Mouse (Mus musculus) olfactory bulb, adult 2 months (tissue): ENCODE results near the gene F11r. TPM values are rescaled to one million over a fixed set of nuclear protein-coding genes. Genes with fewer than 3 reads are reported as not detected.

Experiments
- H3K27ac ChIP-seq: fragments of 200-500 bp; 2 replicates; pipeline ENCODE4 v1.5.1; 2012; ENCODE audit warnings: low read depth, low read length; ENCODE audit not compliant: insufficient read depth
- H3K4me1 ChIP-seq: fragments of 200-500 bp; 2 replicates; pipeline ENCODE4 v1.6.1; 2012; ENCODE audit warnings: low read length; ENCODE audit not compliant: control insufficient read depth, insufficient read depth
- H3K4me3 ChIP-seq: fragments of 200-500 bp; 2 replicates; pipeline ENCODE4 v1.5.1; 2012; ENCODE audit warnings: mild to moderate bottlenecking, low read depth, low read length, moderate library complexity; ENCODE audit not compliant: insufficient read depth
- CTCF ChIP-seq: fragments of 200-500 bp; IDR thresholded peaks from 2 replicates; pipeline ENCODE4 v1.5.1; 2012; ENCODE audit warnings: low read depth, mild to moderate bottlenecking, low read length, moderate library complexity; ENCODE audit not compliant: insufficient read depth
- POLR2A ChIP-seq: fragments of 200-500 bp; IDR thresholded peaks from 2 replicates; pipeline ENCODE4 v1.6.1; 2012; ENCODE audit warnings: mild to moderate bottlenecking, low read depth, low read length, moderate library complexity; ENCODE audit not compliant: insufficient read depth
- WGBS: fragments of 180-500 bp; shearing (Covaris S2); methylation state at CpG from one replicate; pipeline ENCODE4 v1.1.7; 2018; 5-methylcytosine and 5-hydroxymethylcytosine counted together
- polyA plus RNA-seq: library from polyadenylated mRNA; stranded (reverse); fragments of >200 nt; gene quantifications from 2 replicates; pipeline ENCODE4 v1.2.4, GENCODE M21; 2012; ENCODE audit warnings: low replicate concordance; ENCODE audit not compliant: missing spikeins, insufficient read depth, insufficient read length

The F11r gene
- polyA plus RNA-seq: not detected in 2 replicates

- Histone ChIP-seq H3K4me1 (peaks cover 9% of the 10 kb centered on the region), H3K27ac (no peak within 1 kb of the TSS), H3K4me3 (peak within 1 kb of the TSS; percentile 30)
- 2% methylated on average over 46 of the region's 46 CpGs for WGBS
- no peak for TF ChIP-seq CTCF
- TF ChIP-seq POLR2A: no peak
These were observed at the start of gene F11r for GRCm38 (mm10) chr1:171437264-171438013. Gene F11r (plus strand): TSS chr1:171437535.

GRCm38 (mm10) chr1:171388376-171389102 lies 48.8 kb upstream of the F11r start, which contains the start of gene Arhgap30:
Gene Arhgap30 (plus strand): TSS chr1:171388954.
- Histone ChIP-seq H3K27ac (no peak within 1 kb of the TSS), H3K4me1 (no peaks in the 10 kb centered on the region), H3K4me3 (peak within 1 kb of the TSS; percentile 7; the same call in 1 of the 2 replicates)
- 85% methylated on average over 15 of the region's 15 CpGs for WGBS
- TF ChIP-seq POLR2A: no peak
- no peak for TF ChIP-seq CTCF

- Histone ChIP-seq H3K4me3 (no peak overlapping the region), H3K27ac (no peak overlapping the region), H3K4me1 (no peaks in the 10 kb centered on the region)
- TF ChIP-seq POLR2A (no peak), CTCF (no peak)
- 88% methylated on average over 4 of the region's 4 CpGs for WGBS
These were observed 47.2 kb upstream of the F11r start for GRCm38 (mm10) chr1:171390101-171390500.

GRCm38 (mm10) chr1:171401821-171402220 lies 35.5 kb upstream of the F11r start:
- Histone ChIP-seq H3K4me1 (no peaks in the 10 kb centered on the region), H3K4me3 (no peak overlapping the region), H3K27ac (no peak overlapping the region)
- TF ChIP-seq CTCF: no peak
- no peak for TF ChIP-seq POLR2A
- WGBS: 80% methylated on average over 4 of the region's 4 CpGs

- WGBS: 85% methylated on average over 9 of the region's 9 CpGs
- no peak overlapping the region for H3K27ac ChIP-seq
- TF ChIP-seq POLR2A: no peak
- no peak for TF ChIP-seq CTCF
- H3K4me1 ChIP-seq: no peaks in the 10 kb centered on the region
- H3K4me3 ChIP-seq: no peak overlapping the region
These were observed 34.3 kb upstream of the F11r start for GRCm38 (mm10) chr1:171402991-171403390.

- H3K4me1 ChIP-seq: no peaks in the 10 kb centered on the region
- no peak overlapping the region for H3K4me3 ChIP-seq
- no peak overlapping the region for H3K27ac ChIP-seq
- WGBS: 85% methylated on average over 5 of the region's 5 CpGs
- TF ChIP-seq CTCF (no peak), POLR2A (no peak)
These were observed 30.1 kb upstream of the F11r start for GRCm38 (mm10) chr1:171407263-171407662.

GRCm38 (mm10) chr1:171410231-171410630 lies 27.1 kb upstream of the F11r start:
- Histone ChIP-seq H3K27ac (no peak overlapping the region), H3K4me1 (peaks cover 15% of the 10 kb centered on the region), H3K4me3 (no peak overlapping the region)
- TF ChIP-seq CTCF: no peak
- TF ChIP-seq POLR2A: no peak
- 86% methylated on average over 1 of the region's 1 CpGs for WGBS

- Histone ChIP-seq H3K4me3 (peak within 1 kb of the TSS; percentile 92), H3K4me1 (peaks cover 15% of the 10 kb centered on the region), H3K27ac (peak within 1 kb of the TSS; percentile 96)
- TF ChIP-seq CTCF (no peak), POLR2A (peak; percentile 41)
- WGBS: under 1% methylated on average over 36 of the region's 36 CpGs
These were observed 26.3 kb upstream of the F11r start, which contains the start of gene Usf1 for GRCm38 (mm10) chr1:171410947-171411484. Gene Usf1 (plus strand): TSS chr1:171411313.
